Mouse (Mus musculus) left cerebral cortex, postnatal 36 days (tissue): ENCODE results near the gene Cenpm. TPM values are rescaled to one million over a fixed set of nuclear protein-coding genes. Genes with fewer than 3 reads are reported as not detected.

ENCODE experiments used
- DNase-seq, 2 experiments: peaks; one replicate each; pipeline ENCODE4 v3.0.0; 2021 to 2022; ENCODE audit warnings: low spot score in 2 of 2, mixed read lengths in 1 of 2
- intact Hi-C: fragments of 180-260 bp; cut with DNase I; formaldehyde crosslinking; loops from one replicate; pipeline ENCODE4 v1.15.1; 2025
- total RNA-seq, 2 experiments: library from RNA; stranded (reverse); gene quantifications; 2 replicates each; pipeline ENCODE4 v1.2.3; 2021

Gene Cenpm
- total RNA-seq, 2 experiments from 2014 or later = 3.1 to 4.1 TPM

- intact Hi-C loops = no loop called here
These were observed 40.8 kb downstream of the Cenpm start for GRCm38 (mm10) chr15:82203611-82204351.

GRCm38 (mm10) chr15:82203090-82203489 is 41.5 kb downstream of the Cenpm start:
- intact Hi-C loops = no loop called here
- DNase-seq = no peak

More at GRCm38 (mm10) chr15:82203611-82204351, 40.8 kb downstream of the Cenpm start:
- no peak for DNase-seq

GRCm38 (mm10) chr15:82202086-82202485 is 42.5 kb downstream of the Cenpm start:
- intact Hi-C loops = no loop called here
- DNase-seq = no peak

DNA sequence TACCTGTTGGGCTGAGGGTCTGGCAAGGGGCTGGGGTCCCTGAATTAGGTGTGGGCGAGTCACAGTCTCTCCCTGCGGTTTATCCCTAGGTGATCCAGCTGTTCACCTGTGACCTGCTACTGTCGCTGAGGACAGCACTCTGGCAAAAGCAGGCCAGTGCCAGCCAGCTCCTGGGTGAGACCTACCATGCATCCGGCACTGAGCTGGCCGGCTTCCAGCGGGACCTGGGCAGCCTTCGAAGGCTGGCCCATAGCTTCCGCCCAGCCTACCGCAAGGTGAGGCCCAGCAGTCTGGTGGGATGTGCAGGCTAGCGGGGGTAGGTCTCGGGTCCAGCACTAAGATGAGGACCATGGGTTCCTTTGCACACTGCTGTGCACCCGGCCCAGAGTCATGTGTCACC is 45.0 kb downstream of the Cenpm start:
- intact Hi-C loops = no loop called here

GRCm38 (mm10) chr15:82198342-82198741 is 46.2 kb downstream of the Cenpm start:
- DNase-seq = no peak
- intact Hi-C loops = no loop called here

More for the DNA sequence above, 45.0 kb downstream of the Cenpm start:
- no peak for DNase-seq

- DNase-seq = no peak
- intact Hi-C loops = no loop called here
These were observed 46.6 kb downstream of the Cenpm start for GRCm38 (mm10) chr15:82197937-82198336.

GRCm38 (mm10) chr15:82197246-82197750 is 47.2 kb downstream of the Cenpm start:
- no peak for DNase-seq
- intact Hi-C loops = no loop called here

DNA sequence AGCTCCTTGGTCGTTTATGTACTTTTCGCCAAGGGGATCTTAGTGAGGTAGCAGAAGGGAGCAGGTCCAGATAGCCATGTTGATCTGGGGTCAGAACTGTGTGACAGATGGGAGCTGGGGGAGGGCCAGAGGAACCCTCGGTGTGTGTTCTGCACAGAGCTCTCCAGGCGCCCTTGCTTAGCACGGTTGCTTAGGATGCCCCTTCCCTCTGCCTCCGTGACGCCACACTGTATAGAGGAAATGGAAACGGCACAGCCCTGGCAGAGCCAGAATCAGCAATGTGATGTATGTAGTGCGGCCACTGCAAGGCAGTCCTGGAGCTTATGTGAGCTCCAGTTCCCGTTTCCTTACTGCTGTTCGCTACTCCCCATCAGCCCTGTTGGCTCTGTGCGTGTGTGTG is 48.2 kb downstream of the Cenpm start:
- no peak for DNase-seq

DNA sequence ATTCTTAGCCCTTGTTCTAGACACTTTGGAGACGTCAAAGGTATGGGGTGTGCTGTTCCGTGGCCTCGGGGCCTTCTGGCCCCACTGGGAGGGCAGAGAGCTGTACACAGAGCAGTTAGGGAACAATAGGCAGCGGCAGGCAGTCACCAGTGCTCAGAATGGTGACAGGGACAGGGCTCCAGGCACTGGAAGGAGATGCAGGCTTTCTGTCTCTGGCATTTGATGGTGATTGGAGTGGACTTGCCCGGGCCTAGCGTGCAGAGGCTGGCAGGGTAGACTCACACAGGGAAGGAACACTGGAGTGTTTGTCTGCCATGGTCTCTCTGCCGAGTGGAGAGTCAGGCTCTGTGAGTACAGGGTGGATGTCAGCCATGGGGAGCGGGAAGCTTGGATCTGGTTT is 51.9 kb downstream of the Cenpm start:
- DNase-seq = no peak
- intact Hi-C loops = no loop called here

More for the DNA sequence above, 48.2 kb downstream of the Cenpm start:
- intact Hi-C loops = no loop called here

GRCm38 (mm10) chr15:82188481-82189240 is 55.9 kb downstream of the Cenpm start:
- no peak for DNase-seq
- intact Hi-C loops = no loop called here

- no peak for DNase-seq
- intact Hi-C loops = no loop called here
These were observed 56.6 kb downstream of the Cenpm start for GRCm38 (mm10) chr15:82187924-82188323.

DNA sequence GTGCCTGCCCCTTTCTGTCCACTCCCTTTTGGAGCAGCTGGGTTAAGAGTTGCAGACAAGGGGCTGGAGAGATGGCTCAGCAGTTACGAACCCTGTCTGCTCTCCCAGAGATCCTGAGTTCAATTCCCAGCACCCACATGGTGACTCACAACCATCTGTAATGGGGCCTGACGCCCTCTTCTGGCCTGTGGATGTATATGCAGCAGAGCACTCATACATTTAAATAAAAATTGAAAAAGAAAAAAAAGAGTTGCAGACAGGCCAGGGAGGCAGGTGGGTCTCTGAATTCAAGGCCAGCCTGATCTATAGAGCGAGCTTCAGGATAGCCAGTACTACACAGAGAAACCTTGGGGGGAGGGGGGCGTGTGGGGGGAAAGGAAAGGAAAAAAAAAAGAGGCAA is 57.1 kb downstream of the Cenpm start:
- DNase-seq = no peak
- intact Hi-C loops = no loop called here

GRCm38 (mm10) chr15:82186931-82187330 is 57.6 kb downstream of the Cenpm start:
- no peak for DNase-seq
- intact Hi-C loops = no loop called here

GRCm38 (mm10) chr15:82186131-82186530 is 58.4 kb downstream of the Cenpm start:
- intact Hi-C loops = no loop called here
- no peak for DNase-seq

- intact Hi-C loops = no loop called here
- no peak for DNase-seq
These were observed 59.3 kb downstream of the Cenpm start for GRCm38 (mm10) chr15:82185062-82185783.

- intact Hi-C loops = no loop called here
- no peak for DNase-seq
These were observed 59.9 kb downstream of the Cenpm start for GRCm38 (mm10) chr15:82184656-82185055.

- DNase-seq = no peak
- intact Hi-C loops = no loop called here
These were observed 60.4 kb downstream of the Cenpm start for GRCm38 (mm10) chr15:82184183-82184582.
